Mouse (Mus musculus) thymus, postnatal 4 days (tissue): ENCODE measurements around the gene Wdr53.
"Not testable (repeated sequence)": the region's sequence is repeated elsewhere in the genome, so short reads cannot be mapped to it uniquely, and the experiment has no call there.

ENCODE experiments used
- DNase-seq: peaks from one replicate; pipeline ENCODE4 v3.0.0; 2021

Wdr53 gene

GRCm38 (mm10) chr16:32280211-32280610 is 33.2 kb downstream of the Wdr53 start:
- no peak for DNase-seq

GRCm38 (mm10) chr16:32282608-32283007 is 35.6 kb downstream of the Wdr53 start:
- no peak for DNase-seq

- DNase-seq: no peak
These were observed 44.8 kb downstream of the Wdr53 start for GRCm38 (mm10) chr16:32291821-32292220.

DNA sequence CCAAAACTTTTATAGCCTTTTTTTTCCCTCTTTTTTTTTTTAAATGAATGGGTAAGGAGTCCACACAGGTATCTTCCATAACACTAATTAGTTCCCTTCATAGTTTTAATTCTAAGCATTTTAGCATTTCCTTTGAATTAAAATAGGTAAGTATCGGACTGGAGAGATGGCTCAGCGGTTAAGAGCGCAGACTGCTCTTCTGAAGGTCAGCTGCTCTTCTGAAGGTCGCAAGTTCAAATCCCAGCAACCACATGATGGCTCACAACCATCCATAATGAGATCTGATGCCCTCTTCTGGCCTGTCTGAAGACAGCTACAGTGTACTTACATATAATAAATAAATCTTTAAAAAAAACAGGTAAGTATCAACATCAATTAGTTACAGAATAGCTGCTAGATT is 52.6 kb downstream of the Wdr53 start:
- not testable (repeated sequence) for DNase-seq

DNA sequence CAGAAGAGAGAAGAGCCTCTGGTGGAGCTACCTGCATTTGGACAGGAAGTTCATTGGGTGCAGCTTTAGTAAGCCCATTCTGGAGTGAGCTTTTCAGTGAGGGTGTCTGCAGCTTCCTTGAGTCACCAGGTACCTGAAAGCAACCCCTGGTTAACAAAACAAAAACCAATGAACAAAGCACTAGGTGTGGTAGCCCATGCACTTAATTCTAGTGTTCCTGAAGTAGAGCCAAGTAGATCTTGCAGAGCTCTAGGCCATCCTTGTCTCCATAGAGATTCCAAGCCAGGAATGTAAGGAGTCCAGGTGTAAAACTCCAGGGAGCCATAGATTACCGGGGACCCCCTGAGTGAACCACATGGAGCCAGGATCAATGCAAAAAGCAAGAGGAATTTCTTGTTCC is 56.0 kb downstream of the Wdr53 start:
- no peak for DNase-seq

DNA sequence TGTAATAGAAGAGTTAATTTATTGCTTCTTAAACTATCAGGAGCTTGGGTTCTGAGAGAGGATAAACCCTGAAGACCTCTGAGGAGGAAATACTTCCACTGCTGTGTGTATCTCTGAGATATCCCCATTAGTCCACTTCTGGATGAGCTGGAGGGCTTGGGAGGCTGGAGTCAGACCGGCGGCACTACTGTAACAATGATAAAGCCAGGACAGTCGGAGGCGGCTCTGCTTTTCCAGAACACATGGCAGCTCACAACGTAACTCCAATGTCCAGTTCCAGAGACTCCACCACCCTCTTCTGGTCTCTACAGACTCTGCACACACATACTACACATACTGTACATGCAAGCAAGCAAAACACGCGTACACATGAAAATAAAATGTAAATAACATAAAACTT is 56.9 kb downstream of the Wdr53 start:
- no peak for DNase-seq
